Mouse (Mus musculus): ENCODE measurements around the gene Orai3. TPM values are rescaled to one million over a fixed set of nuclear protein-coding genes. Genes with fewer than 3 reads are reported as not detected.

Gene Orai3
- polyA plus RNA-seq (2017; shearing (Covaris generic)) = 31.0 TPM

GRCm38 (mm10) chr7:127769651-127770038 is at the start of gene Orai3:
Orai3 (plus strand) TSS chr7:127769815.

DNA sequence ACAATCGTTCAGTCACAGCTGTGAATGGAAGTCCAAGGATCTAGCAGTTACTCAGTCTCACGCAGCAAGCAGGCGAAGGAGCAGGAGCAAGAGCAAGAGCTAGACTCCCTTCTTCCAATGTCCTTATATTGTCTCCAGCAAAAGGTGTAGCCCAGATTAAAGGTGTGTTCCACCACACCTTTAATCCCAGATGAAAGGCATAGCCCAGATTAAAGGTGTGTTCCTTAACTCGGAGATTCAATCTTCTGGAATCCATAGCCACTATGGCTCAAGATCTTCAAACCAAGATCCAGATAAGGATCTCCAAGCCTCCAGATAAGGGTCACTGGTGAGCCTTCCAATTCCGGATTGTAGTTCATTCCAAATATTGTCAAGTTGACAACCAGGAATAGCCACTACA is 37.5 kb upstream of the Orai3 start, which contains the start of gene Ctf2:
Gene Ctf2, minus strand, starts transcription at position 101 of the 400 bp plus-strand sequence.

DNA sequence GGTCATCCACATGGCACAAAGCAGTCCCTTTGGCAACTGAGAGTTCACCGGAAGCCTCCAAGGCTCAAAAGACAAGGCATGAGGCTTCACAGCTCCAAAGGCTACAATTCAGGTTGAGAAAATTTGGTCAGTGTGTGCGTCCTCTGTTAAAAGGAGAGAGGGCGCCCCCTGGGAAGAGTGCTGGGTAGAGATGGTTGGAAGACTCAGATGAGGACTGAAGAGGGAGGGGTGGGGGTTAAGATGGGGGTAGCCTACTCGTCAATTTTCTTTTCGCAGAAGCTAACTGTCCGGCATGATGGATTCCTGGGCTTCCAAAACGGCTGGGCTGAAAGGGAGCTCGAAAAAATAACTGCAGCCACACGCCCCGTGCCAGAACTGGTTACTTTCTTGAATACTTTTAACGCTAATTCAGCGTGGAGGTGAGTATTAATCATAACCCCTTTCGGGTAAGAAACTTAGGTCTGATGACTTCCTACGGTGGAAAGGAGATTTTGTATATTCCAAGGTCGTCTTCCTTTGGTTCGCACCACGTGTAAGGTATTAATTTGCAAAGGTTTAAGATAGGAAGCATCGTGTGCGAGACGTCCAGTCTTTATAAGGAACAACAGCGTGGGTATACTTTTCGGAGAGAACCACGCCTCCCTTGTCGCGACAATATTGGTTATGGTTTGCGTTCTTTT is 25.1 kb upstream of the Orai3 start, which contains the start of gene Fbxl19:
Gene Fbxl19, plus strand, starts transcription at position 178 of the 680 bp plus-strand sequence.

DNA sequence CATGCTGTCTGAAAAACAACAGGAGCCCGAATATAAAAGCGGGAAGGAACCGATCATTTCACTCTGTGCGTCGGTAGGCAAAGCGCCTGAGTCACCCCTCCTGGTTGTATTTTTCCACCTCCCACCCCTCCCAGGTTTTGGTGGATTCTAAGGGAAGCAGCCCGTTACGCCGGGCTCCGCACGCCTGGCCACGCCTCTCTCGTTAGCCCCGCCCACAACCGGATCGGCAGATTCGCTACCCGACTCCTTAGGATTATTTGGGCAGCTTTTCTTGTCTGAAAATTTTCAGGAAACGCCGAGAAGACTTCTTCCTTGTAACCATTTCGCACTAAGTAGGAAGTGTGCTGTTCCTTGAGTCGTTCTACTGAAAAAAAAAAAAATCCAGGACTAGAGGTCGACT is 6.8 kb downstream of the Orai3 start, which contains the start of gene Setd1a:
Gene Setd1a, plus strand, starts transcription at position 245 of the 400 bp plus-strand sequence.

DNA sequence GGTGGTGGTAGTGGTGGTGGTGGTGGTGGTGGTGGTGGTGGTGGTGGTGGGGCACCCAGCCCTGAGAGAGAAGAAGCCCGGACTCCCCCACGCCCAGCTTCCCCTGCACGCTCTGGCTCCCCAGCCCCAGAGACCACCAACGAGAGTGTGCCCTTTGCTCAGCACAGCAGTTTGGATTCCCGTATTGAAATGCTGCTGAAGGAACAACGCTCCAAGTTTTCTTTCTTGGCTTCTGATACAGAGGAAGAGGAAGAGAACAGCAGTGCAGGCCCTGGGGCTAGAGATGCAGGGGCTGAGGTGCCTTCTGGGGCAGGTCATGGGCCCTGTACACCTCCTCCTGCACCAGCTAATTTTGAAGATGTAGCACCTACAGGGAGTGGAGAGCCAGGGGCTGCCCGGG is 15.7 kb downstream of the Orai3 start, which contains the start of gene Gm49388:
Gene Gm49388, plus strand, starts transcription at position 301 of the 400 bp plus-strand sequence.

DNA sequence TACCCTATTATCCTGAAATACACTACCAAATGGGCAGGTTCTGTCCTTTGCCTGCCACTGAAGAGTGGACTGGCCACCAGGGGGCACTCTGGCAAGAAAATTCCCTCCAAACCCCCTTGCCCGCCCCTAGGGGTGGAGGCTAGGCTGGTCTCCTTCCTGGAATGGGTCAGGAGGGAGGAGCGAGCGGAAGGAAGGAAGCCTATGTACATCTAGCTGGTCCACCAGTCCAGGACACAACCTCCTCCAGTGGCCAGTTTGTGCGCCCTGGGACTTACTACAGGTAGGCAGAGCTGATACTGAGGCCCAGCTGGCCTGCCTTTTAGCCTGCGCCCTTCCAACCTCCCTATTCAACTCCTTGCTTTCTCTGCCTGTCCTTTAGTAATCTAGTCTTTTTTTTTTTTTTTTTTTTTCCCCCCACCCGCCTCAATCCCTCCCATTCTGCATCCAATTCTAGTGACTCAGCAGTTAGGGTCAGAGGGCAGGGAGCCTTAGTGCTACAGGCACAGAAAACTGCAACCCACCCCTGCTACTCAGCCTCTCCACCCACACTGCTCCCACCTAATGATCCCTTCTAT is 30.9 kb downstream of the Orai3 start, which contains the start of gene Hsd3b7:
Gene Hsd3b7, plus strand, starts transcription at position 170 of the 575 bp plus-strand sequence.

GRCm38 (mm10) chr7:127824176-127824871 is 54.7 kb downstream of the Orai3 start, which contains the start of the genes Stx4a and Stx1b:
Stx4a (plus strand) TSS chr7:127824294.
Stx1b (minus strand) TSS chr7:127824549.

Other genes with a start within 250 kb of the Orai3 start
- 14.8 TPM for gene Tmem265, start 208.4 kb upstream of the Orai3 start, polyA plus RNA-seq (2017; shearing (Covaris generic))
- 112 TPM for gene Phkg2, start 196.5 kb upstream of the Orai3 start, polyA plus RNA-seq (2017; shearing (Covaris generic))
- gene Ccdc189, start 181.2 kb upstream of the Orai3 start, polyA plus RNA-seq (2017; shearing (Covaris generic)) = 0.48 TPM
- gene Rnf40, start 181.0 kb upstream of the Orai3 start, polyA plus RNA-seq (2017; shearing (Covaris generic)) = 154 TPM
- 2.3 TPM for gene Zfp629, start 154.0 kb upstream of the Orai3 start, polyA plus RNA-seq (2017; shearing (Covaris generic))
- gene Bcl7c, start 60.9 kb upstream of the Orai3 start, polyA plus RNA-seq (2017; shearing (Covaris generic)) = 8.8 TPM
- not detected for gene Ctf1, start 57.1 kb upstream of the Orai3 start, polyA plus RNA-seq (2017; shearing (Covaris generic))
- gene Ctf2, start 37.6 kb upstream of the Orai3 start, polyA plus RNA-seq (2017; shearing (Covaris generic)) = not detected
- gene Fbxl19, start 25.3 kb upstream of the Orai3 start, polyA plus RNA-seq (2017; shearing (Covaris generic)) = 0.87 TPM
- 1.8 TPM for gene Setd1a, start 6.9 kb downstream of the Orai3 start, polyA plus RNA-seq (2017; shearing (Covaris generic))
- not detected for gene Gm49388, start 15.8 kb downstream of the Orai3 start, polyA plus RNA-seq (2017; shearing (Covaris generic))
- gene Hsd3b7, start 30.8 kb downstream of the Orai3 start, polyA plus RNA-seq (2017; shearing (Covaris generic)) = 2.5 TPM
- 174 TPM for gene Stx4a, start 54.5 kb downstream of the Orai3 start, polyA plus RNA-seq (2017; shearing (Covaris generic))
- gene Stx1b, start 54.7 kb downstream of the Orai3 start, polyA plus RNA-seq (2017; shearing (Covaris generic)) = 0.15 TPM
- gene Zfp646, start 106.4 kb downstream of the Orai3 start, polyA plus RNA-seq (2017; shearing (Covaris generic)) = 57.7 TPM
- gene Zfp668, start 107.0 kb downstream of the Orai3 start, polyA plus RNA-seq (2017; shearing (Covaris generic)) = 19.7 TPM
- 0.94 TPM for gene Prss53, start 121.2 kb downstream of the Orai3 start, polyA plus RNA-seq (2017; shearing (Covaris generic))
- gene Gm21974, start 125.6 kb downstream of the Orai3 start, polyA plus RNA-seq (2017; shearing (Covaris generic)) = not detected
- gene Vkorc1, start 125.8 kb downstream of the Orai3 start, polyA plus RNA-seq (2017; shearing (Covaris generic)) = 63.8 TPM
- 62.3 TPM for gene Bckdk, start 134.3 kb downstream of the Orai3 start, polyA plus RNA-seq (2017; shearing (Covaris generic))
- gene Kat8, start 142.7 kb downstream of the Orai3 start, polyA plus RNA-seq (2017; shearing (Covaris generic)) = 57.8 TPM
- not detected for gene Prss8, start 160.3 kb downstream of the Orai3 start, polyA plus RNA-seq (2017; shearing (Covaris generic))
- 4.9 TPM for gene Prss36, start 176.9 kb downstream of the Orai3 start, polyA plus RNA-seq (2017; shearing (Covaris generic))
- gene Fus, start 197.6 kb downstream of the Orai3 start, polyA plus RNA-seq (2017; shearing (Covaris generic)) = 203 TPM
- 357 TPM for gene Pycard, start 224.1 kb downstream of the Orai3 start, polyA plus RNA-seq (2017; shearing (Covaris generic))
- gene Trim72, start 234.1 kb downstream of the Orai3 start, polyA plus RNA-seq (2017; shearing (Covaris generic)) = not detected

All from CD4-positive, CD25-positive, alpha-beta regulatory T cell, adult 9 weeks (primary cell).